Mouse (Mus musculus): ENCODE data around the gene Rasal1. TPM values are rescaled to one million over a fixed set of nuclear protein-coding genes. Genes with fewer than 3 reads are reported as not detected.

Gene Rasal1
- polyA plus RNA-seq, 1 experiment, result 0.01 TPM

DNA sequence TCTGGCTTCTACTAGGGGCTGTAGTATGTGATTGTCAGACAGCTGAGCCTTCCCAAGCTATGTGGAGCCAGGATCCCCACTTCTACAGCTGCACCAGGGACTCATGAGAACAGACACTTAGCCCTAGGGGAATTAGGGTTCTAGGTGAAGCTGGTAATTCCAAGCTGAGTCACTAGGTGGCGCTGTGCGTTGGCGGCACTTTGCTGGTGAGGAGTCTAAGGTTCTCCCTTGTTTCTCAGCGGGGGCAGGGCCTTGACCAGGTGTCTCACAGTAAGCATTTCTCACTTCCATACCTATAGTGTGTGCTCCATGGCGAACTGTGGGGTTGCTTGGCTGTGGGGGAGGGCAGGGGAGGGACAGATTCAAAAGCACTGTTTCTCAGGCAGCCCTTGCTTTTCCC is 29.4 kb upstream of the Rasal1 start:
- Histone ChIP-seq H3K4me1 (ENCODE audit: control insufficient read depth) (peaks cover 8% of the 10 kb centered on the region), H3K36me3 (ENCODE audit: control insufficient read depth) (peaks cover 91% of the 10 kb centered on the region), H3K9me3 (ENCODE audit: control insufficient read depth, low read length) (peaks cover 7% of the 10 kb centered on the region)

DNA sequence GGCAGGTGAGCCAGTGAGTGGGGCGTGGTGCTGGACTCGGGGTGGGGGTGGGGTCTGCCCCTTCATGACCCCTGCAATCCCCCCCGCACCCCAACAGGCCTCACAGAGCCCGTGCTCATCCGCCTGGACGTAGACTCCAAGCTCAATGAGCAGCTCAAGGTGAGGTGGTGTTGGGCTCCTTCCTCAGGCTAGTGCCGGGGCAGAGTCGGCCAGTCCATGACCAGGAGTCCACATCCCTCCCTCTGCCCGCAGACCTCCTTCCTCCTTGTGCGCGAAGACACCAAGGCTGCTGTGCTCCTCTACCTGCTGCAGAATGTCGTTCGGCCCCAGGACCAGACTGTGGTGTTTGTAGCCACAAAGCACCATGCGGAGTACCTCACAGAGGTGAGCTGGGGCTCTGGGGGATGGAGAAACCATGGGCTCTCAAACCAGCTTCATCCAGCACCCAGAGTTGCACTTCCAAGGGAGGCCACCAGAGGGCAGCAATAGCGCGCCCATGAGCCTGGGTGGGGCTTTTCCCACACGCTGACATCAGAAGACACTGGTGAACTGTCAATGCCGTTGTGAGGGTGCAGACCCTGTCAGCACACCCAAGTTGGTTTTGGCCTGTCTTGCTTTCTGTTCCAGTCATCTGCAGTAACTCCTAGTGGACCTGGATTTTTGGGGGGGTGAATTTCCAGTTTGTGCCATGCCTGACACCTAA is 28.1 kb upstream of the Rasal1 start:
- Histone ChIP-seq H3K9me3 (ENCODE audit: control insufficient read depth, low read length) (peaks cover 7% of the 10 kb centered on the region), H3K4me1 (ENCODE audit: control insufficient read depth) (peaks cover 4% of the 10 kb centered on the region), H3K36me3 (ENCODE audit: control insufficient read depth) (peaks cover 98% of the 10 kb centered on the region), H3K4me3 (replicated peaks) (no peak overlapping the region), H3K27me3 (ENCODE audit: control insufficient read depth) (no peaks in the 10 kb centered on the region)
- no peak for TF ChIP-seq GATA1 (IDR thresholded peaks at IDR 0.05; ENCODE audit: low read length)
- no peak for TF ChIP-seq TAL1 (IDR thresholded peaks at IDR 0.05; ENCODE audit: low read length)

More for the DNA sequence above, 29.4 kb upstream of the Rasal1 start:
- no peak for TF ChIP-seq GATA1 (IDR thresholded peaks at IDR 0.05; ENCODE audit: low read length)
- no peak for TF ChIP-seq TAL1 (IDR thresholded peaks at IDR 0.05; ENCODE audit: low read length)
- no peaks in the 10 kb centered on the region for H3K27me3 ChIP-seq (ENCODE audit: control insufficient read depth)
- H3K4me3 ChIP-seq (replicated peaks), result no peak overlapping the region

DNA sequence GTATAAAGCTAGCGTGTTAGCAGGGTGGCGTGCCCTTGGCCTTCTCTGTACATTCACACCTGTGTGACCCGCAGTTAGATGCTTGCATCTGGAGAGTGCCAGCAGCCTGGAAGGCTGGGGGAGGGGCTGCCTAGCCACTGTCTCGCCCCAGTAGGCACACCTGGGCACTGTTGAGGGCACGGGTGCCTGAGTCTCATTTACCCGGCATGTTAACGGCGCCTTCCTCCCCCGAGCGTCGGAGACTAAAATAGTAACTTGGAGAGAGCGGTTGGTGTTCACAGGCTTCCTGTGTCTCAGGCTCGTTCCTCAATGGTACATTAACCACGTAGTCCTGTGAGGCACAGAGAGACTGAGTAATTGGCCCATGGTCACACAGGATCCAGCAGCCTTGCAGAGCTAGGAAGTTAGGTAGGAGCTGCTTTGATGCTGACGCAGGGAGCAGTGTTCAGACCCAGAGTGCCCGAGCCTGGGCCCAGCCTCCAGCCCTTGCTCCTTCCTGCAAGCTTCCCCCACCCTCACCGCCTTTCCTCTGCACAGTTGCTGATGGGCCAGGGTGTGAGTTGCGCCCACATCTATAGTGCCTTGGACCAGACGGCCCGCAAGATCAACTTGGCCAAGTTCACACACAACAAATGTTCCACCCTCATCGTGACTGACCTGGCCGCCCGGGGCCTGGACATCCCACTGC is 27.4 kb upstream of the Rasal1 start:
- H3K4me1 ChIP-seq (ENCODE audit: control insufficient read depth), result peaks cover 4% of the 10 kb centered on the region
- H3K4me3 ChIP-seq (replicated peaks), result no peak overlapping the region
- H3K9me3 ChIP-seq (ENCODE audit: control insufficient read depth, low read length), result peaks cover under 1% of the 10 kb centered on the region
- H3K36me3 ChIP-seq (ENCODE audit: control insufficient read depth), result peaks cover 99% of the 10 kb centered on the region
- TF ChIP-seq GATA1 (IDR thresholded peaks at IDR 0.05; ENCODE audit: low read length) (no peak), TAL1 (IDR thresholded peaks at IDR 0.05; ENCODE audit: low read length) (no peak)
- H3K27me3 ChIP-seq (ENCODE audit: control insufficient read depth), result no peaks in the 10 kb centered on the region

DNA sequence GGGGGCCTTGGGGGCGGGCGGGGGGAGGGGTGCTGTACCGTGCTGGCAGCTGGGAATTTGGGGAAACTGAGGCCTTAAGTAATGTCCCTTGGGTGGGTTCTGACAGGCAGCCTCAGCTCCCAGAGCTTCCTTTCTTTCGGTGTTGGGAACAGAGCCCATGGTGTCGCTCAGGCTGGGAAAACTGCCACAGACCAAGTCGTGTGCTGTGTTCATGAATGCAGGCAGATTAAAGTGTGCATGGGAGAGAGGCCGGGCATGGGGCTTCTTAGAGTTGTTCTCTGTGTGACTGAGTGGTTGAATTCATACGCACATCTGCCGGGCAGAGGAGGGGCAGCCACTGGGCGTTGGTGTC is 26.8 kb upstream of the Rasal1 start:
- TF ChIP-seq TAL1 (IDR thresholded peaks at IDR 0.05; ENCODE audit: low read length) (no peak), GATA1 (IDR thresholded peaks at IDR 0.05; ENCODE audit: low read length) (no peak)
- Histone ChIP-seq H3K4me3 (replicated peaks) (no peak overlapping the region), H3K4me1 (ENCODE audit: control insufficient read depth) (peaks cover 3% of the 10 kb centered on the region), H3K27me3 (ENCODE audit: control insufficient read depth) (no peaks in the 10 kb centered on the region), H3K36me3 (ENCODE audit: control insufficient read depth) (peaks cover 99% of the 10 kb centered on the region), H3K9me3 (ENCODE audit: control insufficient read depth, low read length) (no peaks in the 10 kb centered on the region)

DNA sequence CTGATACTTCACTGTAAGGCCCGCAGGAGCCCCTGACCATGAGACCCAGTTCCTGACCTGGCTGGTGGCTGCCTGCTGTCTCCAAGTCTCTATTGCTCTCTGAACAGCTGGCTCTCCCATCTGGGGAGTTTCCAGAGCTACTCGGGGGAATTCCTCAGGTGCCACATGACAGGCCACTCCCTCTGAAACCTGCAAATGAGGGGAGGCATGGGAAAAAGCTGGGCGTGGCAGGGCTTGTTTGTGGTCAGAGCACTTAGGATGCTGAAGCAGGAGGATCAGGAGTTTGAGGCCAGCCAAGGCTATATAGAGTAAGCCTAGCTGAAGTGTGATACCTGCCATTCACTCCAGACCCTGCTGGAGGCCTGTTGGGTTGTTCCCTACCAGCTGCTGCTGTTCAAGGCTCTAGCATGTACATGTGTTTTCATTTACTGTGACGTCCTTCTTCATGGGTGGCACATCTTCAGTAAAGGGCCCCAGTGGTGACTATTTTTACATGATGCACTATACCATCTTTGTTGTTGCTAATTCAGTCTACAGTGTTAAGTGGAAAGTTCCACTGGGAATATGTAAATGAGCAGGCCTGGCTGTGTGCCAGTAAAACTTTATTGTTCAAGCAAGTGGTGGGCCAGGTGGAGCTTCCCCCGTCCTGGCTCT is 26.3 kb upstream of the Rasal1 start:
- Histone ChIP-seq H3K4me3 (replicated peaks) (no peak overlapping the region), H3K4me1 (ENCODE audit: control insufficient read depth) (no peaks in the 10 kb centered on the region; the same call in 1 of the 2 replicates), H3K9me3 (ENCODE audit: control insufficient read depth, low read length) (no peaks in the 10 kb centered on the region), H3K27me3 (ENCODE audit: control insufficient read depth) (no peaks in the 10 kb centered on the region), H3K36me3 (ENCODE audit: control insufficient read depth) (peaks cover 99% of the 10 kb centered on the region)
- TF ChIP-seq GATA1 (IDR thresholded peaks at IDR 0.05; ENCODE audit: low read length) (no peak), TAL1 (IDR thresholded peaks at IDR 0.05; ENCODE audit: low read length) (no peak)

DNA sequence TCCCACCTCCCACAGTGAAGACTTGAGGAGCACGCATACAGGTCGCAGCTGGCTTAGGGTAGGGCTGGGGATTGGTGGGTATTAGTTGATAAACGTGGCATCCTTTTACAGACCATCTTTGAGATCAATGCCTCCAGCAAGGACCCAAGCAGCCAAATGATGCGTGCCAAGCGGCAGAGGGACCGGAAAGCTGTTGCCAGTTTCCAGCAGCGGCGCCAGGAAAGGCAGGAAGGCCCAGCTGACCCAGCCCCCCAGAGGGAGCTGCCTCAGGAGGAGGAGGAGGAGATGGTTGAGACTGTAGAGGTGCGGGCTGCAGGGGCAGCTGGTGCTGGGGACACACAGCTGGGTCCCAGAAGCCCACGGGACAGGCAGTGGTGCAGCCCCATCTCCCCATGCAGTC is 24.2 kb upstream of the Rasal1 start:
- Histone ChIP-seq H3K36me3 (ENCODE audit: control insufficient read depth) (peaks cover 89% of the 10 kb centered on the region), H3K9me3 (ENCODE audit: control insufficient read depth, low read length) (no peaks in the 10 kb centered on the region), H3K4me3 (replicated peaks) (no peak overlapping the region), H3K4me1 (ENCODE audit: control insufficient read depth) (peaks cover 8% of the 10 kb centered on the region), H3K27me3 (ENCODE audit: control insufficient read depth) (peaks cover 2% of the 10 kb centered on the region)
- no peak for TF ChIP-seq TAL1 (IDR thresholded peaks at IDR 0.05; ENCODE audit: low read length)
- TF ChIP-seq GATA1 (IDR thresholded peaks at IDR 0.05; ENCODE audit: low read length), result no peak

DNA sequence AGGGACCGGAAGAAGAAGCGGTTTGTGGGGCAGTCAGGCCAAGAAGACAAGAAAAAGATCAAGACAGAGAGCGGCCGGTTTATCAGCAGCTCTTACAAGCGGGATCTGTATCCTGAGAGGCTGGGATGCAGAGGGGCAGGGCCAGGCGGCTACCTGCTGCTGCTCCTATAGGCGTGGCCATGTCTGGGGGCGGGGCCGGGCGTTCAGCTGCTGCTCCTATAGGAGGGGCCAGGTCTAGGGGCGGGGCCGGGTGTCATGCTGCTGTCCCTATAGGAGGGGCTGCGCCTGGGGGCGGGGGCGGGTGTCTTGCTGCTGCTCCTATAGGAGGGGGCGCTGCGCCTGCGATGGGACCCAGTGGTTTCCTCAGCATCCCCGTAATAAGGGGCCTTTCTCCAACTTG is 22.2 kb upstream of the Rasal1 start:
- H3K27me3 ChIP-seq (ENCODE audit: control insufficient read depth), result peaks cover 21% of the 10 kb centered on the region
- no peak overlapping the region for H3K4me3 ChIP-seq (replicated peaks)
- TF ChIP-seq TAL1 (IDR thresholded peaks at IDR 0.05; ENCODE audit: low read length), result no peak
- TF ChIP-seq GATA1 (IDR thresholded peaks at IDR 0.05; ENCODE audit: low read length), result no peak
- peaks cover 69% of the 10 kb centered on the region for H3K36me3 ChIP-seq (ENCODE audit: control insufficient read depth)
- H3K4me1 ChIP-seq (ENCODE audit: control insufficient read depth), result peaks cover 8% of the 10 kb centered on the region
- H3K9me3 ChIP-seq (ENCODE audit: control insufficient read depth, low read length), result peaks cover 3% of the 10 kb centered on the region

DNA sequence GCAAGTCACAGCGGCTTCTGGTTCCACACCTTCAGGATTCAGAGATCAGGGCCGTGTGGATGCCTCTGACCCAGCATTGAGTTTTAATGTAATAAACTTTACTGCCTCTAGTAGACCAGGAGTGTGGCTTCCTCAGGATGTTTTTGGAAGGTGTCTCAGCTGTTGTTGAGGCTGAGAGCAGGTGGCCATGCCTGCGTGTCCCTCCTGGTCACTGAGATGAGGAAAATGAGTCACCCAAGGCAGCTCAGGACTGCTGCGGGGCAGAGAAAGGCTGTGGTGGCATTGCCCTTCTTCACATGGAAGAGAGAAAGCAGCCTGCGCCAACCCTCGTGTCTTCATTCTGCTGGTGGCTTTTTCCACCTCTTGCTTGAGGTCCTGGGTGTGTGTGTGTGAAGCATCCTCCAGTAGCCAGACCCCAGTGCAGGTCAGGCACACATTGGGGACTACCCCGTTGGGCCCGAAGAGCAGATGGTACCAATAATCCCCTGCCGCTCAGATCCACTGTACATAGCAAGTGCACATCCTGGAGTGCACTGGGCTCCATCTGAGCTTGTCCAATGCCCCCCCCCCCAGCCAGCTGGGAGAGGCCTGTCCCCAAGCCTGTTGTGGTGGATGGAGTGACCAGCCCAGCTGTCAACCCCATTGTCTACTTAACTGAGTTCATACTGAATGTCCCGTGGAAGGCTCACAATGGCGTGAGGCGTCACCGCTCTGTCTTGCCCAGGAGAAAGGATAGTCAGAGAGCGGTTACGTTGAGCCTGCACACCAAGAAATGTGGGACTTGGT is 20.9 kb upstream of the Rasal1 start:
- Histone ChIP-seq H3K27me3 (ENCODE audit: control insufficient read depth) (peaks cover 31% of the 10 kb centered on the region), H3K36me3 (ENCODE audit: control insufficient read depth) (peaks cover 56% of the 10 kb centered on the region), H3K9me3 (ENCODE audit: control insufficient read depth, low read length) (peaks cover 11% of the 10 kb centered on the region), H3K4me3 (replicated peaks) (no peak overlapping the region), H3K4me1 (ENCODE audit: control insufficient read depth) (peaks cover 8% of the 10 kb centered on the region)
- TF ChIP-seq GATA1 (IDR thresholded peaks at IDR 0.05; ENCODE audit: low read length) (no peak), TAL1 (IDR thresholded peaks at IDR 0.05; ENCODE audit: low read length) (no peak)

All from erythroblast, embryonic 14.5 days (primary cell).